Mouse (Mus musculus) liver, postnatal 0 days (tissue): Measurements from ENCODE around the gene Agap1.

Source experiments
- CTCF ChIP-seq: sonication (generic); IDR thresholded peaks from 2 replicates; pipeline ENCODE4 v1.5.1; 2016; ENCODE audit warnings: antibody characterized with exemption, low read depth
- EP300 ChIP-seq: IDR thresholded peaks from 2 replicates; pipeline ENCODE4 v1.6.1; 2016; ENCODE audit warnings: antibody characterized with exemption, low read depth, mild to moderate bottlenecking

DNA sequence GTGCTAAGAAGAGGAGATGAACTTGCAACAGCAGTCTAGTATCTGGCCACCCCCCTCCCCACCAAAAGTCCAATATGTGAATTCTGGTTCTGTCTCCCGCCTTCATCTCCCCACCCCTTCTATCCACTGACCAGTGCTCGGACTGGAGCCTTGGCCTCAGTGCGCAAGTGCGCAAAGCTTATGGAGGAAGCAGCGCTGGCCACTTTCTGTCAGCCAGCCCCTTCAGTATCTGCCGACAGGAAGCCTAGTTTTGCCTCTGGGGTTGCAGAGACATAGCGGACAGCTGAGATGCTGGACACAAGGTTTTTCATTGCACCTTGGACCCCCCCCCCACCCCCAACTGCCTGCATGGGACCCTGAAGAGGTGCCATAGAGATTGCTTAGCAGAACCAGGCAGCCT, 467.7 kb downstream of the Agap1 start:
- TF ChIP-seq EP300: no peak
- no peak for TF ChIP-seq CTCF
